Mouse (Mus musculus): ENCODE results near the gene Nudt22.

Nudt22 gene

GRCm38 (mm10) chr19:6977759-6978638, 17.9 kb downstream of the Nudt22 start:
- DNase-seq (ENCODE audit: low spot score in 2 of 2), result no peak

- DNase-seq (ENCODE audit: low spot score in 2 of 2), result peak in 1 of 2 experiments; percentile 71
These were observed 20.1 kb downstream of the Nudt22 start, which contains the start of gene Plcb3 for GRCm38 (mm10) chr19:6975537-6976521. TSS of gene Plcb3 (minus strand) at chr19:6976470.

- DNase-seq (ENCODE audit: low spot score in 2 of 2), result peak in 1 of 2 experiments; percentile 72
These were observed 21.4 kb downstream of the Nudt22 start, which contains the start of gene Ppp1r14b for GRCm38 (mm10) chr19:6974211-6975205. TSS of gene Ppp1r14b (plus strand) at chr19:6974968.

- DNase-seq (ENCODE audit: low spot score in 2 of 2), result no peak
These were observed 22.2 kb downstream of the Nudt22 start for GRCm38 (mm10) chr19:6973581-6974190.

GRCm38 (mm10) chr19:6972247-6972917, 23.5 kb downstream of the Nudt22 start:
- no peak for DNase-seq (ENCODE audit: low spot score in 2 of 2)

- DNase-seq (ENCODE audit: low spot score in 2 of 2), result no peak
These were observed 24.3 kb downstream of the Nudt22 start for GRCm38 (mm10) chr19:6971644-6972043.

- no peak for DNase-seq (ENCODE audit: low spot score in 2 of 2)
These were observed 25.3 kb downstream of the Nudt22 start for GRCm38 (mm10) chr19:6970460-6971085.

- DNase-seq (ENCODE audit: low spot score in 2 of 2), result no peak
These were observed 26.1 kb downstream of the Nudt22 start for GRCm38 (mm10) chr19:6969665-6970381.

- no peak for DNase-seq (ENCODE audit: low spot score in 2 of 2)
These were observed 26.6 kb downstream of the Nudt22 start for GRCm38 (mm10) chr19:6969291-6969664.

- DNase-seq (ENCODE audit: low spot score in 2 of 2), result no peak
These were observed 27.2 kb downstream of the Nudt22 start for GRCm38 (mm10) chr19:6968491-6969271.

GRCm38 (mm10) chr19:6956461-6956860, 39.5 kb downstream of the Nudt22 start:
- no peak for DNase-seq (ENCODE audit: low spot score in 2 of 2)

GRCm38 (mm10) chr19:6955424-6955823, 40.5 kb downstream of the Nudt22 start:
- DNase-seq (ENCODE audit: low spot score in 2 of 2), result no peak

- no peak for DNase-seq (ENCODE audit: low spot score in 2 of 2)
These were observed 41.9 kb downstream of the Nudt22 start for GRCm38 (mm10) chr19:6954046-6954445.

- no peak for DNase-seq (ENCODE audit: low spot score in 2 of 2)
These were observed 43.2 kb downstream of the Nudt22 start for GRCm38 (mm10) chr19:6952712-6953037.

- peak in 1 of 2 experiments; percentile 72 for DNase-seq (ENCODE audit: low spot score in 2 of 2)
These were observed 43.8 kb downstream of the Nudt22 start for GRCm38 (mm10) chr19:6951994-6952711.

GRCm38 (mm10) chr19:6951381-6951968, 44.4 kb downstream of the Nudt22 start:
- peak; percentile 91 to 96 for DNase-seq (ENCODE audit: low spot score in 2 of 2)

GRCm38 (mm10) chr19:6950613-6951153, 45.2 kb downstream of the Nudt22 start:
- peak in 1 of 2 experiments; percentile 69 for DNase-seq (ENCODE audit: low spot score in 2 of 2)

Measured in left cerebral cortex, adult 9 months (tissue).